Mouse (Mus musculus): ENCODE measurements around the gene Ephx1. TPM values are rescaled to one million over a fixed set of nuclear protein-coding genes. Genes with fewer than 3 reads are reported as not detected.
"Not testable (repeated sequence)": the region's sequence is repeated elsewhere in the genome, so short reads cannot be mapped to it uniquely, and the experiment has no call there.

The Ephx1 gene
- total RNA-seq (2021), result 10 to 100 TPM; 28.7 to 37.5 TPM
- long read RNA-seq, experiment 1, transcript Ephx1-201 (9 exons, 1,741 nt), result major isoform, 24 of 28 reads
- long read RNA-seq, experiment 1, partial matches to known transcripts, result 2 of 28 reads
- long read RNA-seq, experiment 1, other reads (novel, unspliced or antisense), result 1 of 28 reads
- long read RNA-seq, experiment 2, transcript Ephx1-201 (9 exons, 1,741 nt), result major isoform, 9 of 12 reads
- long read RNA-seq, experiment 2, partial matches to known transcripts, result 3 of 12 reads
- long read RNA-seq, experiment 2, other reads (novel, unspliced or antisense), result 0 of 12 reads

- no peak for DNase-seq
Observed at GRCm38 (mm10) chr1:181020756-181021487, at the start of gene Ephx1. Ephx1 (minus strand) TSS chr1:181020904.

DNA sequence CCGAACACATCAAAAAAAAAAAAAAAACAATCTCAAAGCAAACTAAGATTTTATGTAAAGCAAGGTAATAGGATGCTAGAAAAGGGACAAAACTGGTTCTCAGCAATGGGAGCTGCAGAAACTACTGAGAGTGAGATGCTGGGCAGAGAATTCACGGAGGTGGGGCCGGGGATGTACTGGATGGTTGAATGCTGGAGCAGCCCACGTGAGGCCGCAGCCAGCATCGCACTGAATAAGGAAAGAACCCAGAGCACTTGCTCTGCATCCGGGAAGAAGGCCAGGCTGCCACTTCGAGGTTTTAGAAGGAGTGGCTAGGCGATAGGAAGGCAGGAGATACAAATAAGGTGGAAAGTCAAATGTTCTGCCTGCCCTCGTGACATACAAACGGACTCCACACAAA is 49.0 kb upstream of the Ephx1 start:
- no peak for DNase-seq

- no peak for DNase-seq
Observed at GRCm38 (mm10) chr1:181068344-181068743, 47.6 kb upstream of the Ephx1 start.

DNA sequence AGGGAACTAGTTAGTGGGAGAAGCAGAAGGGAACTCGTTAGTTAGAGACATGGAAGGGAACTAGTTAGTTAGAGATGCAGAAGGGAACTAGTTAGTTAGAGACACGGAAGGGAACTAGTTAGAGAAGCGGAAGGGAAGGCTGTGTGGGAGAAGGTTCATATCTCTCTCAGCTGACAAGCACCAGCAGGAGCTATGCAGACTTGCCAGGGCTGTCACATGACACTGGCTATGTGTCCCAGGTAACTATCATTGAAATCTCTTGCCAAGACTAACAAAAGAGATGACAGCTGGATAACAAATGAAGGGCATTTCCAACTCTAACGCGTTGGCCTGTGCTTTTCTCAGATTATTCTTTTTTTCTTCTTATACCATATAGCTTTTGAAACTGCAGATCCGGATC is 43.9 kb upstream of the Ephx1 start:
- DNase-seq, result no peak

- DNase-seq, result no peak
Observed at GRCm38 (mm10) chr1:181063991-181064390, 43.3 kb upstream of the Ephx1 start.

GRCm38 (mm10) chr1:181061784-181062485 is 41.2 kb upstream of the Ephx1 start:
- DNase-seq, result no peak

- no peak for DNase-seq
Observed at GRCm38 (mm10) chr1:181052898-181053297, 32.2 kb upstream of the Ephx1 start.

- DNase-seq, result no peak
Observed at GRCm38 (mm10) chr1:181050937-181051336, 30.2 kb upstream of the Ephx1 start, which contains the start of gene 9130409I23Rik. 9130409I23Rik (plus strand) TSS chr1:181051237.

GRCm38 (mm10) chr1:181049328-181049842 is 28.7 kb upstream of the Ephx1 start:
- DNase-seq, result no peak

GRCm38 (mm10) chr1:181047520-181047919 is 26.8 kb upstream of the Ephx1 start:
- no peak for DNase-seq

GRCm38 (mm10) chr1:181039652-181040051 is 18.9 kb upstream of the Ephx1 start:
- DNase-seq, result peak; percentile 15 to 72

GRCm38 (mm10) chr1:181037623-181038022 is 16.9 kb upstream of the Ephx1 start:
- DNase-seq, result no peak

DNA sequence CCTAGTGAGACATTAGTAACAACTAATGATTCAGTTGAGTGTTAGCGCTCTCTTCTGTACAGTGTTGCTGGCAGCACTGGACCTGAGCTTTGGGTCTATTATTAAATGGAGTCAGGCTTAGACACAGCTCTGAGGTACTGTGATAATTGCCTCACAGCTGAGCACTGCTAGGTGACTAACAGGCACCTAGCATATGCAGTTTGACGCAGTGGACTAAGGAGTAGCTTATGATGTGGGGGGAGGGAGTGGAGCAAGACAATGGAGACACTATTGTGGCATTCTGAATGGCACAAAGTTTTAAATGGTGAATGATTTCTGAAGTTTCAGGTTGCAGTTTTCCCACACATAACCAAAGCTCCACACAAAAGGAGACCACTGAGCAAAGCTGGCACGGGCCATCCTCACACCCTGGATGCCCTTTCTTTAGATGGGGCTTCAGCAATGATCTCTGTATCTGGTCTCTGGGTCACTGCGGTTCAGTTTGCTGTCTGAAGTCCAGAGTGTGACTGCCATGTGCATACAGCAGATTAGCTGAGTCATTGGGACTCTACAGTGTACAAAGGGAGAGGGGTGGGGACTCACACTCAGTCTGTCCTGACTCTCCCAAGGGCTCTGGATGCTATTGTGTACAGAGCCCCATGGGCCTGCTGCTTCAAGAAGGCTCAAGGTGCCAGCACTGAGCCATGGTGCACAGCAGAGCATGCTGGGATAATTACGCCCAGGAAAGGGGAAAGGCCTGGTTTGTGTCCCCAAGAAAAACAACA is 14.5 kb upstream of the Ephx1 start:
- DNase-seq, result not testable (repeated sequence)

- peak; percentile 72 to 79 for DNase-seq
Observed at GRCm38 (mm10) chr1:181022265-181022664, 1.6 kb upstream of the Ephx1 start.

DNA sequence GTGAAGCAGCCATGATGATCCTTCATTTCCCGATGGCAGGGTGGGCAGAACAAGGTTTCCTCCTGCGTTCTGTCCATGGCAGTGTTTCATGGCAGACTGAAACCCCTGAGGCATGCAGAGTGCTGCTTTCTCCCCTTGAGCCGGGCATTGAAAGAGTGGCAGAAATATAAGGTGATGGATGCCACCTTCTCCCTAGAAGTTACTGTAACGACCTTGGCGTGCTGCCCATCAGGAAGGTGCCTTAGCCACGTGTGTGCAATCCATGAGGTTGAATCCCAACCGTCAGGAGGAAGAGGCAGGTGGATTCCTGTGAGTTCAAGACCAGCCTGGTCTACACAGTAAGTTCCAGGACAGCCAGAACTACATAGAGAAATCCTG is 773 bp upstream of the Ephx1 start:
- no peak for DNase-seq

GRCm38 (mm10) chr1:181017890-181018420 is 2.7 kb downstream of the Ephx1 start:
- no peak for DNase-seq

DNA sequence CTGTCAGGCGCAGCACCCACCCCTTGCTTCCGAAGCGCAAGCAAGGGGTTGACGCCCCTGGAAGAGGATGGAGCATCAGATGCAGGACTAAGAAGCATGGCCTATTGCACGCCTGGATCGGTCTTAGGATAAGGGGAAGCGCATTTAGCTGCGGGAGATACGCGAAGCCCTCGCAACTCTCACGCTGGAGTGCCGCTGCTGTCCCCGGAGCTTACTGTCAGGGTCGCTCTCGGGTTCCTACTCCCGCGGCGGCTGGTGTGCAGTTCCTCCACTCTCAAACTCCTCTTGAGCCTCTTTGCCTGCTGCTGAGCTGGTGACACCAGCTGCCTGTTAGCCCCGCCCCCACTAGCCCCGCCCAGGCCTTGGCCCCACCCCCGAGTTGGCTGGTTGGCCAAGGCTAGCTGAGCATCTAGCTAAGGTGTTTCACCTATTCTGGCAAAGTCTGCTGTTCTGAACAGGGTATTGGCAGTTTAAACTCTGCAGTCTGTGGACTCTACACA is 3.4 kb downstream of the Ephx1 start:
- DNase-seq, result peak; percentile 85 to 90

DNA sequence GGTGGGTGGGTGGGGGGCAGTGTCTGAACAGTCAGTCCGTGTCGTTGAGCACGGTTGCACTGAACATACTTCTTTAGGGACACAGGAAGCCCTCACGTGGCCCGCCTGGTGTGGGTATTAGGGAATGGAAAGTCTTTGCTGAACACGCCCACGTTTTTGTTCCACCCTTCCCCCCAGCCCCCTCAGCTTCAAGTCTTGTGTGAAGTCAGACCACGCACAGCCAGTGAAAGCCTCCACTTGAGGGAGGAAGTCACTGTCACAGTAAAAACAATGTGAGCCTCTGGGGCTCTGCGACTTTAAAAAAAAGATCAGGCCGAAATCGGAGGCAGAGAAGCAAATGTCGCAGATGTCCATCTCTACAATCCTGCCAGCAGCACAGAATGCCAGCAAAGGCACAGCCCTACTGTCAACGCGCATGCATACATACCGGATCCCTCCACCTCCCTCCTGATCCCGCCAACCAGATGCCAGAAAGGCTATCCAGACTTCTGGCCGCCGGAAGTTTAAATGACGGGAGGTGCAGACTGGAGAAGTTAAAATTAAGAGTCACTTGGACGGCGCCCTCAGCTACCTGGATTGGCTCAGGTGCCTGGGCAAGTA is 4.1 kb downstream of the Ephx1 start:
- peak; percentile 90 to 92 for DNase-seq

DNA sequence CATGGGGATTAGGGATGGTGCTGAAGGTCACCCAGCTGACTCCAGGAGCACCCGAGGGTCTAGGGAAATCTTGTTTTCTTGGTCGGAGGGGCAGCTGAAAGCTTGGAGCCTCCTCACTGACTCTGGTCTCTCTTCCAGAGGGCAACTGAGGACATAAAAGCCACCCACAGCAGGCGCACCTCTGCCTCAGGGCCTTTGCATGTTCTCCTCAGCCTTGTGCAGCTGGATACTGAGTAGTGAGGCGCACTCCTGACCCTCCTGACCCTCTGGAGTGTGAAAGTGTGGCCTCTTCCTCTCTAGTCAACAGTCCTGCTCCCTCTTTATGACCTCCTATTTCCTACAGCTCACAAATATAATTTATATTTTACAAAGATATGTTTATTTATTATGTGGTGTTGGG is 4.7 kb downstream of the Ephx1 start:
- DNase-seq, result peak in 1 of 2 experiments; percentile 20

DNA sequence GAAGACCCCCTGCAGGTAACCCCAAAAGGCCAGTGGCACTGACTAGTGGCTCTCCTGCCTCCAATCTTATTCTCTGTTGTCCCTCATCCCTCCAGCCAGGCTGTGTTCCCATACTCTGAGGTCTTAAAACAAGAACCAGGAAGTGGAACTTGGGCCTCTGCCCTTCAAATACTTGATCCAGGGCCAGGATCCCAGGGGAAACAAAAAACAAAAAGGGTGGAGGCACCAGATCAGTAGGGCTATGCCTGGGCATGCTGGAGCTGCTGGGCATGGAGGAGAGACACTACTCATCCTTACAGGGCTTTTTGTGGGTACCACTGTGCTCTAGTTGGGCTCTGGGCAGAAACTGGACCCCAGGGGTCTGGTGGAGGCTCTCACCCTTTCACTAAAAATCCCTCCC is 5.1 kb downstream of the Ephx1 start:
- DNase-seq, result peak; percentile 93 to 94

Data from heart, adult 18-20 months (tissue).